Mouse (Mus musculus): Measurements from ENCODE around the gene Tmem62. TPM values are rescaled to one million over a fixed set of nuclear protein-coding genes. Genes with fewer than 3 reads are reported as not detected.
"Not testable (repeated sequence)": the region's sequence is repeated elsewhere in the genome, so short reads cannot be mapped to it uniquely, and the experiment has no call there.

Tmem62 gene
- polyA plus RNA-seq, 1 experiment from 2014 or later: 2.1 TPM

DNA sequence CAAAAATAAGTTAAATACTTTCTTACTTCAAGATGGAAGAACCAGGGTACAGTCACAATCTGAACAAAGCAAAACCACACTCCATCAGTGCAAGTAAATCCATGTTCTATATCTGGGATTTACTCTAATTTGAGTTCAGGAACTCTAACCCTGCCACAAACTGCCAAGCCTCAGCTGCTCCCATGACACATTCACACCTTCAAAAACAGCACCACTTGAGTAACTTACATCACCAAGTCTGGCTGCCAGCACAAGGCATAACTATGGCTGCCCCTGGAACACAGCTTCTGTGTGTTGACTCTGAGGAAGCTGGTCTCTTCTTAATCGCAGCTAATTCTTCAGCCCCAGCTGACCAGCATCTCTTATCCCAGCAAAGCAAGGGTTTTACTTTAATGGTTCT is 40.3 kb downstream of the Tmem62 start:
- H3K36me3 ChIP-seq (replicated peaks; ENCODE audit: control insufficient read depth, insufficient read depth, low read depth, low read length): no peaks in the 10 kb centered on the region; the same call in 1 of the 2 replicates
- no peak overlapping the region for H3K4me3 ChIP-seq (ENCODE audit: low read depth, low read length)
- H3K4me2 ChIP-seq (ENCODE audit: low read depth, low read length): no peak overlapping the region
- no peaks in the 10 kb centered on the region for H3K27me3 ChIP-seq (ENCODE audit: control insufficient read depth, insufficient read depth, low read length)
- H3K27ac ChIP-seq (replicated peaks; ENCODE audit: low read depth, low read length): no peak overlapping the region
- DNase-seq (ENCODE audit: low spot score) (no peak), ATAC-seq (replicated peaks; ENCODE audit: insufficient number of reproducible peaks, low FRiP score, low TSS enrichment, low read depth) (no peak)
- 89% methylated on average over 1 of the region's 1 CpGs for WGBS
- no peaks in the 10 kb centered on the region for H3K9me3 ChIP-seq (replicated peaks; ENCODE audit: control insufficient read depth, low read length)
- H3K4me1 ChIP-seq (ENCODE audit: control insufficient read depth, insufficient read depth, low read length): no peaks in the 10 kb centered on the region
- no peak overlapping the region for H3K9ac ChIP-seq (replicated peaks; ENCODE audit: low read length)

DNA sequence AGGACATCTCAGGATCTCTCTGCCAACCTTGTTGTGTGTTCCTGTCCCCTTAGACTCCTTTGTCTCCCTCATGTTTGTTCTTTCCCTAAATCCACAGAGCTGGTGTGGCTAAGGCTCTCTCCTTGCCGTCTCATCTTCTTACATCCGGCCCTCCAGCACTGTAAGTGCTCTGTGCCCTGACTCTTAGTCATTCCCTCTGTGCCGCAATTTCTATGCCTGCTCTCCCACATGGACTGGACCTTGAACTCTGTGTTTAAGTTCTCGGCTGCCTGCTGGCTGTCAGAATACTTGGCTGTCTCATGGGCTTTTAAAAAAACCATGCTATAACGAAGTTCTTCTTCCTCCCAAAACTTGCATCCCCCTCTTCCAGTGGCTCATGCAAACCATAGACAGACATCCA is 46.1 kb downstream of the Tmem62 start:
- Histone ChIP-seq H3K9ac (replicated peaks; ENCODE audit: low read length) (no peak overlapping the region), H3K9me3 (replicated peaks; ENCODE audit: control insufficient read depth, low read length) (no peaks in the 10 kb centered on the region), H3K4me2 (ENCODE audit: low read depth, low read length) (no peak overlapping the region), H3K4me1 (ENCODE audit: control insufficient read depth, insufficient read depth, low read length) (no peaks in the 10 kb centered on the region), H3K27ac (replicated peaks; ENCODE audit: low read depth, low read length) (no peak overlapping the region), H3K27me3 (ENCODE audit: control insufficient read depth, insufficient read depth, low read length) (no peaks in the 10 kb centered on the region), H3K36me3 (replicated peaks; ENCODE audit: control insufficient read depth, insufficient read depth, low read depth, low read length) (no peaks in the 10 kb centered on the region; the same call in 1 of the 2 replicates), H3K4me3 (ENCODE audit: low read depth, low read length) (no peak overlapping the region)
- 57% methylated on average over 5 of the region's 5 CpGs for WGBS
- DNase-seq (ENCODE audit: low spot score) (no peak), ATAC-seq (replicated peaks; ENCODE audit: insufficient number of reproducible peaks, low FRiP score, low TSS enrichment, low read depth) (no peak)

DNA sequence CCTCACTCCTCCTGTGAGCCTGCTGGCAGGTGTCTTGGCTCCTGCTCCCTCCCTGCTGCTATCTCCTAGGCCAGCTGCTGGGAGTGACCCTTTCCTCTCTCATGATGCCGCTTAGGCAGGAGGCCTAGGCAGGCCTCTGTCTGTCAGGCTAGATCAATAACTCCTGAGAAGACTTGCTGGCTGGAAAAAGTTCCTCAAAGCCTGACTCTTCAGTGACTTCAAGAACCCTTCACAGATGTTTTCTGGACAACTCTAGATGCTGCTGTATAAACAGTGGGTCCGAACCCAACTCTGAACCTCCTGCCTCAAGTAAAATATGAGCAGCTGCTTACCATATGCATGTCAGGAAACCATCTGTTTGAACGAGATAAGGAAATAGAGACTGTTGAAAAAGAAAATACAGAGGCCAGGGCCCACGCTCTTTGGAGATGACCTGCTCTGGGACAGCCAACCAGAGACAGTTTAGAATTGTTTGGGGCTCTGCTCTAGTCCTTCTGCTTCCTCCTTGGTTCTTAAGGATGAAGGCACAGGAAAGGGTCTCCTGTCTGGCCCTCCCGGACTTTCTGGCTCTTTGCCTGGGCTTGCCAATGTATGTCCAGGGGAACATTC is 60.0 kb downstream of the Tmem62 start, which contains the start of gene Epb42:
TSS of gene Epb42 (minus strand) at position 340 of the 609 bp plus-strand sequence.
- Histone ChIP-seq H3K4me3 (ENCODE audit: low read depth, low read length) (no peak within 1 kb of the TSS), H3K9ac (replicated peaks; ENCODE audit: low read length) (no peak within 1 kb of the TSS), H3K36me3 (replicated peaks; ENCODE audit: control insufficient read depth, insufficient read depth, low read depth, low read length) (no peaks in the 10 kb centered on the region), H3K4me2 (ENCODE audit: low read depth, low read length) (no peak within 1 kb of the TSS), H3K9me3 (replicated peaks; ENCODE audit: control insufficient read depth, low read length) (no peaks in the 10 kb centered on the region), H3K27me3 (ENCODE audit: control insufficient read depth, insufficient read depth, low read length) (no peaks in the 10 kb centered on the region), H3K4me1 (ENCODE audit: control insufficient read depth, insufficient read depth, low read length) (no peaks in the 10 kb centered on the region), H3K27ac (replicated peaks; ENCODE audit: low read depth, low read length) (no peak within 1 kb of the TSS)
- WGBS: 63% methylated on average over 5 of the region's 5 CpGs
- no peak for ATAC-seq (replicated peaks; ENCODE audit: insufficient number of reproducible peaks, low FRiP score, low TSS enrichment, low read depth)
- no peak for DNase-seq (ENCODE audit: low spot score)

DNA sequence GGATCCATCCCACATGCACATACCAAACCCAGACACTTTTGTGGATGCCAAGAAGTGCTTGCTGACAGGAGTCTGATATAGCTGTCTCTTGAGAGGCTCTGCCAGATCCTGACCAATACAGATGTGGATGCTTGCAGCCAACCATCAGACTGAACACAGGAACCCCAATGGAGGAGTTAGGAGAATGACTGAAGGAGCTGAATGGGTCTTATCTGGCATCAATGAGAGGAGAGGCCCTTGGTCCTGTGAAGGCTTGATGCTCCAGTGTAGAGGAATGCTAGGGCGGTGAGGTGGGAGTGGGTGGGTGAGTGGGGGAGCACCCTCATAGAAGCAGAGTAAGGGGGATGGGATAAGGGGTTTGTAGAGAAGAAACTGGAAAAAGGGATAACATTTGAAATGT is 62.0 kb downstream of the Tmem62 start:
- DNase-seq (ENCODE audit: low spot score); H3K27ac ChIP-seq (replicated peaks; ENCODE audit: low read depth, low read length); H3K4me2 ChIP-seq (ENCODE audit: low read depth, low read length); ATAC-seq (replicated peaks; ENCODE audit: insufficient number of reproducible peaks, low FRiP score, low TSS enrichment, low read depth); H3K36me3 ChIP-seq (replicated peaks; ENCODE audit: control insufficient read depth, insufficient read depth, low read depth, low read length); H3K9me3 ChIP-seq (replicated peaks; ENCODE audit: control insufficient read depth, low read length); H3K9ac ChIP-seq (replicated peaks; ENCODE audit: low read length); H3K4me3 ChIP-seq (ENCODE audit: low read depth, low read length); H3K4me1 ChIP-seq (ENCODE audit: control insufficient read depth, insufficient read depth, low read length); H3K27me3 ChIP-seq (ENCODE audit: control insufficient read depth, insufficient read depth, low read length): not testable (repeated sequence)
- 88% methylated on average over 1 of the region's 1 CpGs for WGBS

DNA sequence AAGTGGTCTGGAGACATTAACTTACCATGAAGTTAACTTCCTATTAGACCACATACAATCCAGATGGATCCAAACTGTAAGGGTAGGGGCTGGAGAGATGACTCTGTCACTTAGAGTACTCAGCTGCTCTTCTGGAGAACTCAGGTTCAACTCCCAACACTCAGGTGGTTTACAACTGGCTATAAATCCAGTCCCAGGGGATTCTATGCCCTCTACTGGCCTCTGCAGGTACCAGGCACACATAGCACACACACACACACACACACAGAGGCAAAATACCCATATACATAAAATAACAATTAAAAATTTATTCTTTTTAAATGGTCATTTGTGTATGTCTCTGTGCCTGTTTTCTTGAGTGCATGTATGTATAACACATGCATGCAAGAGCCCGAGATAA is 62.6 kb downstream of the Tmem62 start:
- Histone ChIP-seq H3K4me2 (ENCODE audit: low read depth, low read length) (no peak overlapping the region), H3K27ac (replicated peaks; ENCODE audit: low read depth, low read length) (no peak overlapping the region), H3K4me3 (ENCODE audit: low read depth, low read length) (no peak overlapping the region), H3K4me1 (ENCODE audit: control insufficient read depth, insufficient read depth, low read length) (no peaks in the 10 kb centered on the region), H3K36me3 (replicated peaks; ENCODE audit: control insufficient read depth, insufficient read depth, low read depth, low read length) (no peaks in the 10 kb centered on the region), H3K9ac (replicated peaks; ENCODE audit: low read length) (no peak overlapping the region), H3K9me3 (replicated peaks; ENCODE audit: control insufficient read depth, low read length) (no peaks in the 10 kb centered on the region), H3K27me3 (ENCODE audit: control insufficient read depth, insufficient read depth, low read length) (no peaks in the 10 kb centered on the region)
- DNase-seq (ENCODE audit: low spot score) (no peak), ATAC-seq (replicated peaks; ENCODE audit: insufficient number of reproducible peaks, low FRiP score, low TSS enrichment, low read depth) (no peak)
- WGBS: 89% methylated on average over 1 of the region's 1 CpGs

DNA sequence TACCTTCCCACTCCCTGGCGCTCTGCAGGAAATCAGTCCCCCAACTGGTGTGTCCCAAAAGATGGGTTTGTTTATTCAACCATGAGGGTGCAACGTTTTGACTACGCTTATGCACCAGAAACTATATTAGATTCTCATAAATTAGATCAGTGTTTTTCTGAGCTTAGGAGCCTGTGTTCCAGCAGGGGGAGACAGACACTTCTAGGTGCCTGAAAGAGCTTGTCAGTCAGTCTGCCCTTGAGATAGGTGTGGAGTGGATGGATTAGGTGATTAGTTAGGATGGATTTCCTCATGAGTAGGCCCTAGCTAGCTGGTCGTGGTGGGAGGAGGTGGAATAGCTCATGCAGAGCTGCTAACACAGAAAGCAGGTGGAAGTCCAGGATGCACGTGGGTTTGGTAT is 64.3 kb downstream of the Tmem62 start:
- H3K27ac ChIP-seq (replicated peaks; ENCODE audit: low read depth, low read length): no peak overlapping the region
- H3K4me1 ChIP-seq (ENCODE audit: control insufficient read depth, insufficient read depth, low read length): no peaks in the 10 kb centered on the region
- DNase-seq (ENCODE audit: low spot score): peak; percentile 38
- ATAC-seq (replicated peaks; ENCODE audit: insufficient number of reproducible peaks, low FRiP score, low TSS enrichment, low read depth): no peak
- no peak overlapping the region for H3K4me2 ChIP-seq (ENCODE audit: low read depth, low read length)
- no peaks in the 10 kb centered on the region for H3K9me3 ChIP-seq (replicated peaks; ENCODE audit: control insufficient read depth, low read length)
- no peak overlapping the region for H3K4me3 ChIP-seq (ENCODE audit: low read depth, low read length)
- WGBS: 54% methylated on average over 5 of the region's 5 CpGs
- H3K9ac ChIP-seq (replicated peaks; ENCODE audit: low read length): no peak overlapping the region
- no peaks in the 10 kb centered on the region for H3K36me3 ChIP-seq (replicated peaks; ENCODE audit: control insufficient read depth, insufficient read depth, low read depth, low read length)
- no peaks in the 10 kb centered on the region for H3K27me3 ChIP-seq (ENCODE audit: control insufficient read depth, insufficient read depth, low read length)

DNA sequence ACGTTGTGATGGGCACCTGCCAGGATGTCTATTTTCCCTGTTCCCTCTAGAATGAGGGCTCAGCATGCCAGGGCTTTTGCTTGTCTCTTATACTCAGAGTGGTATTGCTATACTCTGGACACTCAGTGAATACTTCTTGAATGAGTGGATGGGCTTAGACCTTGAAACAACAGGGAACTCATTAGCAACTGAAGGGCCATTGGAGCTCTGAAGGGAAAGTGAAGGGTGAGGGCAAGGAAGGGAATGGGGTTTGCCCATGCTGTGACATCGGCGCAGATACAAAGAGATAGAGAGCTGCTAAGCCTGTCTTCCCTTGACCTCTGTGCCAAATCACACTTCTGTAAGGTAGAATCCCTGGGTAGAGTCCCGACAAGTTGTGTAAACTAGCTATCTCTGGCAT is 68.8 kb downstream of the Tmem62 start:
- Histone ChIP-seq H3K27ac (replicated peaks; ENCODE audit: low read depth, low read length) (no peak overlapping the region), H3K27me3 (ENCODE audit: control insufficient read depth, insufficient read depth, low read length) (no peaks in the 10 kb centered on the region), H3K36me3 (replicated peaks; ENCODE audit: control insufficient read depth, insufficient read depth, low read depth, low read length) (no peaks in the 10 kb centered on the region), H3K9me3 (replicated peaks; ENCODE audit: control insufficient read depth, low read length) (no peaks in the 10 kb centered on the region), H3K9ac (replicated peaks; ENCODE audit: low read length) (no peak overlapping the region), H3K4me2 (ENCODE audit: low read depth, low read length) (no peak overlapping the region), H3K4me1 (ENCODE audit: control insufficient read depth, insufficient read depth, low read length) (no peaks in the 10 kb centered on the region), H3K4me3 (ENCODE audit: low read depth, low read length) (no peak overlapping the region)
- DNase-seq (ENCODE audit: low spot score) (no peak), ATAC-seq (replicated peaks; ENCODE audit: insufficient number of reproducible peaks, low FRiP score, low TSS enrichment, low read depth) (no peak)
- 70% methylated on average over 4 of the region's 4 CpGs for WGBS

DNA sequence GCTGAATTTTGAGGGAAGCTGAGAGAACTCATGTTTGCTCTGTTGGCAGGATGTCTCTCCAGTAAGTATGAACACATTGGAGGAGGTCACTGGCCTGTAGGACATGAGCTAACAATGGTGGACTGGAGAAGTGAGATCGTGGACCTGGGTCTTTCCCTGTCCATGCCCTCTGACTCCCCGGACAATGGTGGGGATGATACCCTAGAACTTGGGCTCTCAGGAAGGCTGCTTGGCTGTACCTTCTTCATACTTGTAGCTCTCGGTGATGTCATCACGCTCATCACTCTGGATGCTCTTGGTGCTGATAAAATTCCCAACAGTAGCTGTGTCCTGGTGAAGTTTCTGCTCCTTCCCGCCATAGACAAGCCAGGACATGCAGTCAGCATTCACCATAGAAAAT is 75.4 kb downstream of the Tmem62 start:
- Histone ChIP-seq H3K9me3 (replicated peaks; ENCODE audit: control insufficient read depth, low read length) (no peaks in the 10 kb centered on the region), H3K9ac (replicated peaks; ENCODE audit: low read length) (no peak overlapping the region), H3K36me3 (replicated peaks; ENCODE audit: control insufficient read depth, insufficient read depth, low read depth, low read length) (no peaks in the 10 kb centered on the region), H3K4me1 (ENCODE audit: control insufficient read depth, insufficient read depth, low read length) (no peaks in the 10 kb centered on the region), H3K27me3 (ENCODE audit: control insufficient read depth, insufficient read depth, low read length) (no peaks in the 10 kb centered on the region), H3K27ac (replicated peaks; ENCODE audit: low read depth, low read length) (no peak overlapping the region), H3K4me2 (ENCODE audit: low read depth, low read length) (no peak overlapping the region), H3K4me3 (ENCODE audit: low read depth, low read length) (no peak overlapping the region)
- DNase-seq (ENCODE audit: low spot score) (no peak), ATAC-seq (replicated peaks; ENCODE audit: insufficient number of reproducible peaks, low FRiP score, low TSS enrichment, low read depth) (no peak)
- 86% methylated on average over 5 of the region's 5 CpGs for WGBS

Measured in embryonic facial prominence, embryonic 11.5 days (tissue).